Mouse (Mus musculus): ENCODE data around the gene Tunar. TPM values are rescaled to one million over a fixed set of nuclear protein-coding genes. Genes with fewer than 3 reads are reported as not detected.

The Tunar gene
- total RNA-seq, 4 experiments from 2014 or later = 0.19 to 0.22 TPM; not detected in 2

DNA sequence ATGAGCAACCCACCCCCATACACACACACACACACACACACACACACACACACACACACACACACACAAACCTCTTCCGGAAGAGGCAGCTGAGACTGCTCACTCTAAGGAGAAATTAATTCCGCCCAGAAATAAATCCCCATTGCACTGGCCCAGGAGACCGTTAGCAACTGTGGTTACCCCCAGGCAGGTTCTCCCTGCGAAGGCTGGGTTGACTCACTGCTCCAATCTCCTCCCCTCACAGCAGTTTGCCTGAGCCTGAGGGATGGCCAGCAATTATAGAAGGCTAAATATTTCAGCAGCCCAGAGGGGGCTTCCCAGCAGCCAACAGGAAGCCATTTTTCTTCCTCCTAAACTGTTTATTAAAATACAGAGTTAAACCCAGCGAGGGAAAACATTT is 64.5 kb downstream of the Tunar start:
- DNase-seq (ENCODE audit: low spot score) = no peak

- no peak for DNase-seq (ENCODE audit: low spot score)
Observed at GRCm38 (mm10) chr12:105403742-105404141, 70.1 kb downstream of the Tunar start.

DNA sequence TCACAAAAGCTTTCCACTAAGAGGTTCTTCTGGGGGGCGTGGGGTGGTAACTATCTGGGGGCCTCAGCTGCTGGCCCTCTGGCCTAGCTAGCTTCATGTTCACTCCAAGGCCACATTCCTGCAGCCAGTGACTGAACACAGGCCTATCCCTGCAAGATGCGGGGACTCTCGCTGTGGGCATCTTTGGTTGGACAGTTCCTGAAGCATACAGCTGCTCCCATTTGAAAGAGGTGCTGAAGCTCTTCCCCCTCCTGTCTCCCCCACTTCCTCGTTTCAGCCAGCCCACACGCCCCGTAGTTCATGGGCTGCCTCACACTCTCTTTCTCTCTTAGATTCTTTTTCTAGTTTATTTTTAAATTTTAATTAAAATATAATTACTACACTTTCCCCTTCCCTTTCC is 72.3 kb downstream of the Tunar start:
- no peak for DNase-seq (ENCODE audit: low spot score)

DNA sequence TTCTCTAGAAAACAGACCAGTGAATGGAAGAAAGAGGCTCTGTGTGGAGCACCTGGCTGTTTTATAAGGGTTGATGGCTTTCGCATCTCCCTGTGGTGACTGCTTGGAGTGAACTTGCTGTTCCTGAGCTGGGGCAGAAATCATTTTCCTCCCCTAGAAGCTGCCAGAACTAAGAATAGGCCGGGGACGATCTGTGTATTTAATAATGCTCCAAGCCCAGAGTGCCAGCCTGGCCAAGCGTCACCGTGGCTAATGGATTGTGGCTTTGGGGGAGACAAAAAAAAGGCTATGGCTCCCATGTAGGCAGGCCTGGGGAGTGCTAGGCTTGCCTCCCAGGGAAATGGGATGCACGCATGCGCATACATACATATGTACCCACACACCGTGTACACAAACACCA is 80.2 kb downstream of the Tunar start:
- DNase-seq (ENCODE audit: low spot score) = peak; percentile 4

DNA sequence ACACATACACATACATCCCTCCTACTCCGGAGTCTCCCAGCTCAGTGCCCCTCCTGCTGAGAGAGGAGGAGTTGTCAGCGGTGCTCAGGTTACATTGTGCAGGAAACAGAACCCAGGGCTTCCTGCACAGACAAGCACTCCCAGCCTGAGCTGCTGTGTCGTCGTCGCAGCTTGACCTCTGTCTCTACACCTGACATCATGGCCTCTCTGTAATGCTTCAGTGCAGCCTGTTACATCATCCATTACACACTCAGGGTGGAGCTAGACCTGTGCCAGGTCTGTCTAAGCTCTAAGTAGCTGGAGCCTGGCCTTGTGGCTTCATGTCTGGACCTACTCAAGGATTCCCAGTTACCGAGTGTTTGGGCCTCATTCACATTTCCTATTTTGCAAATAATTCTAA is 86.8 kb downstream of the Tunar start:
- no peak for DNase-seq (ENCODE audit: low spot score)

DNA sequence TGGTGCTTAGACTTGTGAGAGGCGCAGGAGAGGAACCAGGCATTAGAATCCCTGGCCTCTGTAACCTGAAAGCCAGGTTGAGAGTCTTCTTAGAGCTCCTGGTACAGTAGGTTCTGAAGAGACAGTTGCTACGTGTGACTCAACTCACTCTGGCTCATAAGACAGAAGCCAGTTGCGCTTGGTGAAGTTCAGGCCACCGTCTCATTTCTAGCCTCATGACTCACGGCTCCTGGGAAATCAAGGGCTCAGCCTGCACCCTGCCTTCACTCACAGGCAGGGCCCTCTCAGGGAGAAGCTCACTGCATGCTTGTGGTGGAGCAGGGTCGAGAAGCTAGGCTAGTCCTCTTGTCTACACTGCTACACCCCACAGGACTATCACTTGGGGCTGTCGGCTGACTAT is 92.9 kb downstream of the Tunar start:
- DNase-seq (ENCODE audit: low spot score) = no peak

DNA sequence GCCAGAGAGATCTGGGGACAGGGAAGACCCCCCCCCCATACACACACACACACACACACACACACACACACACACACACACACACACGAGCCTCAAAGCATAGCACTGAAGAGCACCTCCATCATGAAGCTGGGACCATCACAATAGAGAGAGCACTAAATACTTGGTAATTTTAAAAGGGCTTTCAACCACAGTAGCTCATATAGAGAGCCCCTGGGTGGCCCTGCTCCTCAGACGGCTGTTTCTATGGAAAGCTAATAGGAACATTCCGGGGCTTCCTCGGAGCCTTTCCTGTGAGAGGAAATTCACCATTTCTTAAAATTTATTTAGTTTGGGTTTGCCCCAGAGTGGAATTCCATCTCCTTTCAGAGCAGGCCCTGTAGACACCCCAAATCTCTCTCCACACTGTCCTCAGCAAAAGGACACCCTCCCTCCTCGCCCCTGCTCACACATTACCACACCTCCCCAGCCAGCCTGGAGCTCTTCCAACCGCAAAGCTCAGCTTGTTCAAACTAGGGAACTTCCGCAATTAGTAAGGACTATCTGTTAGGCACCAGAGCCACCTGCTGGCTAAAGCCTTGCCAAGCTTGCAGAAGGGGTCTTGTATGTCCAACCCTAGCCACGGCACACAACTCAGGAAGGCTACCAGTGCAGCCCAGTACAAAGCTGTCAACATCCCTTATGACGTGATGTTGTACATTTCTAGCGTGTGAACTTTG is 93.5 kb downstream of the Tunar start:
- peak; percentile 23 for DNase-seq (ENCODE audit: low spot score)

GRCm38 (mm10) chr12:105431872-105432271 is 98.2 kb downstream of the Tunar start:
- no peak for DNase-seq (ENCODE audit: low spot score)

DNA sequence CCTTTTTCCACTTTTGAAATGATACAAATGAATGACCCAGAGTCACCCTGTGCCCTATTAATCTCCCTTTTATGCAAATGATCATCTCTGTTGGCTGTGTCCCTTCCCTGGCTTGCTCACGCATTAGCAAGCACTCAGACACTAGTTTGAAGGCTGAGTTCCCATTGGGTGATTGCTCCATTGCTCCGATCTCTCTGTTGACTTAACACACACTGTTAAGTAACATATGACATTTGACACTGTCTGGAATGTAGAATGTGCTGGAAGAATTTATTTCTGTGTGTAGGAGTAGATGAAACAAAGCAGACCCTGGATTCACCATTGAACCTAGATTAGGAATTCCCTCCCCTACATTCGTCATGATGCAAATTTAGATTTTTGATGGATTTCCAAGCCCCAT is 99.1 kb downstream of the Tunar start:
- no peak for DNase-seq (ENCODE audit: low spot score)

Other genes starting within 250 kb of the Tunar start
- not detected for gene Tcl1b2, start 187.9 kb upstream of the Tunar start, total RNA-seq (2022)
- not detected for gene Tcl1b1, start 174.2 kb upstream of the Tunar start, total RNA-seq (2022)
- gene Tcl1b5, start 157.5 kb upstream of the Tunar start, total RNA-seq (2022) = not detected
- not detected for gene Tcl1b3, start 142.8 kb upstream of the Tunar start, total RNA-seq (2022)
- gene Tcl1b4, start 131.9 kb upstream of the Tunar start, total RNA-seq (2022) = not detected
- not detected for gene Tcl1, start 111.1 kb upstream of the Tunar start, total RNA-seq (2022)
- gene D430019H16Rik, start 120.0 kb downstream of the Tunar start, total RNA-seq (2022) = under 1 TPM; 0.11 to 0.41 (median 0.13) TPM
- under 1 TPM; 0.26 to 0.44 (median 0.33) TPM for gene Bdkrb2, start 229.4 kb downstream of the Tunar start, total RNA-seq (2022)

All from heart, adult 8-10 months (tissue).